Mouse (Mus musculus) left cerebral cortex, postnatal 36 days (tissue): ENCODE measurements around the gene Smad3. TPM values are rescaled to one million over a fixed set of nuclear protein-coding genes. Genes with fewer than 3 reads are reported as not detected.

ENCODE experiments used
- DNase-seq, 2 experiments: peaks; one replicate each; pipeline ENCODE4 v3.0.0; 2021 to 2022; ENCODE audit warnings: low spot score in 2 of 2, mixed read lengths in 1 of 2
- intact Hi-C: fragments of 180-260 bp; cut with DNase I; formaldehyde crosslinking; loops from one replicate; pipeline ENCODE4 v1.15.1; 2025
- total RNA-seq, 2 experiments: library from RNA; stranded (reverse); gene quantifications; 2 replicates each; pipeline ENCODE4 v1.2.3; 2021

Smad3 gene
- total RNA-seq, 2 experiments from 2014 or later, result 45.2 to 71.2 TPM

- DNase-seq, result no peak
- intact Hi-C loops, result no loop called here
Measured at GRCm38 (mm10) chr9:63727070-63727469, 30.7 kb downstream of the Smad3 start.

DNA sequence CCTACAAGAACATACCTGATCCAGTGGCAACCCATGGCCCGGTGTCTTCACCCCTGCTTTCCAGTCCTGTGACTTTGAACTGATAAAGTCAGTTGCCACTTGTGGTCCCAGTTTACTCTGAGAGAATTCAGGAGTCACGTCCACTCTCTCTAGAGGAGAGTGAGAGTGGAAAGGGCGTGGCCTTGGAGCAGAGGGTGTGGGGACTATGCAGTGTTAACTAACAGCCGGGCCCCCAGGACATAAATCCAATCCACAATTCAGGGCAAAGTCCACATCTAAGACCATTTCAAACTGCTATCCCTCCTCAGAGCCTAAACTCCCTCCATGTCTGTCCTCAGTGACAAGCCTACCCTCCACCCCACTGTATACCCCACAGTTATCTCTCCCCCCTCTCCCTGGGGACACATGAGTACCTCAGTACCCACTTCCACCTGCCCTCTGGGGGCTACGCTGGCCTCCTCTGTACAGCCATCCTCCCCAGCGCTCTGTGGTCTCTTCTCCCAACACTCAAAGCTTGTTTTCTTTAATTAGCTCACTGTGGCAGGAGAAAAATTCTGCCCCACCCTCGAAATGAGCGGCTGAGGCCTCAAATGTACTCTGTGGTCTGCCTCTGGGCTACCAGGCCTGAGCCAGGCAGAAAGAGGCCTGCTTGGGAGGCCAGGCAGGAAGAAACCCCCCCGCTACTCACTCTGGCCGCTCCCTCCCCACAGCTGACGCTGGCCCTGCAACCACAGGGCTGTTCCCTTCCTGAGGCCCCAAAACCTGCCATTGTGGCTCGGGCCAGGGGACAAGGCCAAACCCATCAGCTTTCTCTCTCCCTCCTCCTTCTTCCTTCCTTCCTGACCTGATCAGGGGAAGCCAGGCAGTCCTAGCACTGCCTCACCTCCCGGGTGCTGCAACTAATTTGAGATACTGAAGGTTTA is 31.4 kb downstream of the Smad3 start:
- DNase-seq, result no peak
- intact Hi-C loops, result no loop called here

GRCm38 (mm10) chr9:63724750-63725149 is 33.0 kb downstream of the Smad3 start:
- intact Hi-C loops, result no loop called here
- no peak for DNase-seq

DNA sequence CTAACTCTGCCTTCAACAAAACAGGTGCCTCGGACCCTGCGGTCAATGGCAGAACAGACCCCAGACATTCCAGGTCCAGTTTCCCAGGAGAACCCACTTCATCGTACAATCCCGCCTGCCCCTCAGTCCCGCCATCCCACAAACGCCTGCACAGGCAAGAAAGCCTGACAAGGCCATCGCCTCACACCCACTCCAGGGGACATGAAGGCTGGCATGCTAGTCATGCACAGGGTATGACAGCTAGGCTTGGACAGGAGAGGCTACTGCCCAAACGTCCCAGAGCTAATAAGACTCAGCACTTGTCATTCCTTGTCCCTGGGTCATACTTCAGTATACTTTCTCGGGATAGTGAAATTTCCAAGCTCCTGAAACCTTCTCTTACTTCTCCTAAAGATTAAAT is 34.9 kb downstream of the Smad3 start:
- intact Hi-C loops, result no loop called here

DNA sequence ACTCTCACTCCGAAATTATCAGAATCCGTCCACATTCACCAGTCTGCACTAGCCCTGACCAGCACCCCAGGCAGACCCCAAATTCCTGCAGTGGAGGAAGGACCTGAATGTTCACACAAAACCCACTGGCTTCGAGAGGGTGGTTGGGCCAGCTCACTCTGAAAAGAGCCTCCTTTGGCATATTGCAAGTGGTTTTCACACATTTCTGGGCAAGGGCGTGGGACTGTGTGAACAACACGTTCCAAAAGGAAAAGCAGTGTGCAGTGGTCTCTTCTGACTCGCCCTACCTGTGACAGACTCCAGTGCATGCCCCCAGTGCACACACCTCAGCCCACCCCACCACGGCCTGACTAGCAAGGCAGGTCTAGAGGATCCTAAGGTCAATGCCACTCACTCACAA is 35.4 kb downstream of the Smad3 start:
- intact Hi-C loops, result no loop called here
- DNase-seq, result no peak

More for the DNA sequence above, 34.9 kb downstream of the Smad3 start:
- no peak for DNase-seq

DNA sequence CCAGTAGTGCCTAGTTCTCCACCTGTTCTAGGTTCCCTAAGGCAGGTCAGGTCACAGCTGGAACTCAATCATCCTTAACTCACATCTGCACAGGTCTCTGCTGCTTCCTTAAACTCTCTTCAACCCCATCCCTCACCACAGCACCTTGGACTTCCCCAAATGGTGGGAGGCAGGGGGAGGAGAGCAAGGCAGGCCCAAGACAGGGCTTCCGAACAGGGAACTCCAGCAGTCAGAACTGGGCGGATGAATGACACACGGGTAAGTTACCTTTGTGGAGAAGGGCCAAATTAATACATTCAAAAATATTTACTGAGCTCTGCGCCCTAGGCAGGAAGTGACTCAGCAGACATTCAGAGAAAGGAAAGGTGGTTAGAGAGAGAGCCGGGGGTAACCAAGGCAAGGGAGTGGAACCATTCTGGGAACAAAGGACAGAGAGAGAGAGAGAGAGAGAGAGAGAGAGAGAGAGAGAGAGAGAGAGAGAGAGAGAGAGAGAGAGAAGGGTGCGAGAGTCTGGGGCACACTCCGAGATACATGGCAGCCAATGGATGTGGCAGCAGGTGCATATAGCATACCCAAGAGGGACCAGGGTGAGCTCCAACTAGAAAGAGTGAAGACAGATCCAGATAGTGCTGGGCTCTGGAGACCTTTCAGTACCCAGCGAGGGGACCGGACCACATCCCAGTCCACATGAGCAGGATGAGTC is 36.1 kb downstream of the Smad3 start:
- intact Hi-C loops, result no loop called here
- no peak for DNase-seq

GRCm38 (mm10) chr9:63720715-63721114 is 37.1 kb downstream of the Smad3 start:
- no peak for DNase-seq
- intact Hi-C loops, result no loop called here

- intact Hi-C loops, result no loop called here
- DNase-seq, result no peak
Measured at GRCm38 (mm10) chr9:63719770-63720440, 37.9 kb downstream of the Smad3 start.

GRCm38 (mm10) chr9:63718735-63719358 is 38.9 kb downstream of the Smad3 start:
- peak in 1 of 2 experiments; percentile 30 for DNase-seq
- intact Hi-C loops, result no loop called here

GRCm38 (mm10) chr9:63718170-63718569 is 39.6 kb downstream of the Smad3 start:
- intact Hi-C loops, result no loop called here
- DNase-seq, result no peak

DNA sequence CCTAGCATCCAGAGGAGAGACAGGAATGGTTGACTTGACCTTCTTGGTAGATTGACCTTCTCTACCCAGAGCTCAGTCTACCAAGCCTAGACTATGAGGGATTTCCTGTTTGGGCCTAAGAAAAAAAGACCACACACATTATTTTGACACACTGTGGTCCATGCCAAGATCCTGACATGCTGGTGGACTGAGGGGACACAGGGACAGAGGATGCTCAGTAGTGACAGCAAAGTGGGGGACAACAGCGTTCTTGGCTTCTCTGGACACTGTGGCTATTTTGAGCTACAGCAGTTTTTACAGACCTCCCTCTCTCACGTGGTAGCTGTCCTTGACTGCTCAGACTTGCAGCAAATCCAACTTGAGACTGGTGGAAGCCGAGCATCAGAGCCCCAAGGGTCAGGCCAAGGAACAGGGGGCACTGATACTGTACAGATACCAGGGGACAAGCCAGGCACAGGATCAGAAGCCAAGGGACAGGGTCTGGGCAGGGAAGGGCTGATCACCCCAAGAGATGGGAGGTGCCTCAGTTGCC is 40.3 kb downstream of the Smad3 start:
- DNase-seq, result no peak
- intact Hi-C loops, result no loop called here

DNA sequence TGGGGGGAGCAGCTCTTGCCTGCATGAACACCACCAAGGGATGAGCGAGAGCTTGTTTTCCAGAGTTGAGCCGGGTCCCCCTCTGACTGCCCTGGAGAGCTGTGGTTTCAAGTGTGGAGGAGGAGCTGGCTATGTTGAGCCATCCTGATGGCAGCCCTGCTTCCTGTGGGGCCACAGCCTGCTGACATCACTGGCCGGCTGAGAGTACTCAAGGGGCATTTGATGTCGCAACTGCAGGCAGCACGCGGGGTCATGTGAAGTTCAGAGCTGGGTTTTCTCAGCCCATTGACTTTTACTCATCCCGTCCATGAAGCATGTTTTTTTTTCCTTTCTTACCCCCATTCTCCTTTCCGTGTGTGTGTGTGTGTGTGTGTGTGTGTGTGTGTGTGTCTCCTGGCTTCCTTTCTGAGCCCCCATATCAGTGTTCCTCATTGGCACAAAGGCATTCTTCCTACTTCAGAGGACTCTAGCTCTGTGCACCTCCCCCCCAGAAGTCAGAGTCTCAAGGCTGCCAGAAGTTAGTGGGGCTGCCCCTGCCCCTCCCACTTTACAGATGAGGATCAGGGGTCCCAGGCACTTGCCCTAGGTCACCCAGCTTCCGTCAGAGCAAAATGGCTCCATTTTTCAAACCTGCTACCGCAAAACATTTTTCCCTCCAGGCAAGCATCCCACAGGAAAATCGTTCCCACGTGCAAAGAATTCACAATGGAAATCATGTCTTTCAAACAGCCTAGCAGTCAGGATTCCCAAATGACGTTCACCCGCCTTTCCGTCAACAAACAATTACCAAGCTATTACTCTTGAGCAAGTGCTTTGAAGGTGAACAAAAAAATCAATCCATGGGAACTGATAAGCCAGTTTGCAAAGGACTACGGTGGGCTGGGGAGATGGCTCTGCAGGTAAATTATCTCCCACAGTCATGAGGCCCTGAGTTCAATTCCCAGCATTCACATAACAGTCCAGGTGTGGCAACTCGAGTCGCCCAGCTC is 41.4 kb downstream of the Smad3 start:
- DNase-seq, result no peak
- intact Hi-C loops, result no loop called here

GRCm38 (mm10) chr9:63714572-63714971 is 43.2 kb downstream of the Smad3 start:
- DNase-seq, result no peak
- intact Hi-C loops, result no loop called here

DNA sequence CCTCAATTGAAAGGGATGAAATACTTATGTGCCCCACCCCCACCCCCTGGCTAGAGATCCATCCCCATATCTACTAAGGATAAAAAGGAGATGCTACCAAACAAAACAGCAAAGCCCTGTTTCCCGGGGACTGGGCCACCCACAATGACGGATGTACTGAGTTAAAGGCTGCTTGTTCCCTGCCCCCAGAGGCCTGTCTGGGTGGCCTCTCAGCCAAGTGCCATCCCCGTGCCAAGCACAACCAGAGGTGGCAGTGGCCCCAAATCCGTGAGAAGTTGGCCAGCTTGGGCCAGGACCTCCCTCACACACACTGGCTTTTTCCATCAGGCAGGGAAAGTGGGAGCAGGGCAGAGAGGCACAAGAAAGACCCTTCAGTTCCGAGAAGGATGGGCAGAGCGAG is 45.0 kb downstream of the Smad3 start:
- intact Hi-C loops, result no loop called here
- DNase-seq, result no peak

GRCm38 (mm10) chr9:63711580-63712230 is 46.1 kb downstream of the Smad3 start:
- DNase-seq, result no peak
- intact Hi-C loops, result no loop called here

GRCm38 (mm10) chr9:63709857-63710256 is 47.9 kb downstream of the Smad3 start:
- intact Hi-C loops, result no loop called here

GRCm38 (mm10) chr9:63709266-63709665 is 48.5 kb downstream of the Smad3 start:
- intact Hi-C loops, result no loop called here
- DNase-seq, result no peak

More at GRCm38 (mm10) chr9:63709857-63710256, 47.9 kb downstream of the Smad3 start:
- DNase-seq, result no peak
